Mouse (Mus musculus) spleen, postnatal 36 days (tissue): ENCODE measurements around the gene Hamp2.
"Not testable (repeated sequence)": the region's sequence is repeated elsewhere in the genome, so short reads cannot be mapped to it uniquely, and the experiment has no call there.

ENCODE experiments used
- DNase-seq, 2 experiments: peaks; one replicate each; pipeline ENCODE4 v3.0.0; 2022; ENCODE audit warnings: low spot score in 2 of 2, mixed read lengths in 1 of 2

Gene Hamp2

DNA sequence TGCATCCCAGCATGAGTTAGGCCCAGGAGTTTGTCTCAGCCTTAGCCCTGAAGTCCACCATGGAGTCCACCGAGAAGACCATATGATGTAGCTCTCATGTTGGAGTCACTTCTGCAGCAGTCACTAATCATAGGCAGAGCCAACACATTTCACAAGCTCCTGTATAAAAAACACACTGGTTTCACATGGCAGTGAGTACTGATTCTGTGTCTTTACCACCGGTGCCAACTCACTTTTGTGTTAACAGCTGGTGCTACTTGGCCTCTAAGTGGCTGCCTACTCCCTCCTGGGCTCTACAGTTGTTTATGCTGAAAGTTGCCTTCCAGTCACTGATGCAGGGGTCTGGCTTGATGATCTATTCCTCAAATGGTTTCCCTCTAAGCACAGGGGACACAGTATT, at the start of gene Hamp2:
TSS of gene Hamp2 (minus strand) at position 101 of the 400 bp plus-strand sequence.
- DNase-seq: not testable (repeated sequence)

- peak; percentile 83 to 87 for DNase-seq
These were observed 49.2 kb upstream of the Hamp2 start, which contains the start of gene Fam187b for GRCm38 (mm10) chr7:30973501-30974289. Fam187b (plus strand) TSS chr7:30973790.

DNA sequence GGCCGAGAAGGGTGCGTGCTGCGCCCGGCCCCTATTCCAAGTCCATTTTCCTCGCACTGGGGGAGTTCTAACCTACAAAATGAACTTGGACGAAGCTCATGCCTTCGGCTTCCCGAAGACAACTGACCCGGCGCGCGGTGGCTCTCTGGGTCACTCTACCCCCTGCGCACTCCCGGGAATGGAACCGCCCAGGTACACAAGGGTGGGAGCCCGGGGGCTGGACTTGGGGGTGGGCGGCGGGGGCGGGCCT, 48.7 kb upstream of the Hamp2 start, which contains the start of gene Lsr:
TSS of gene Lsr (minus strand) at position 214 of the 250 bp plus-strand sequence.
- no peak for DNase-seq

DNA sequence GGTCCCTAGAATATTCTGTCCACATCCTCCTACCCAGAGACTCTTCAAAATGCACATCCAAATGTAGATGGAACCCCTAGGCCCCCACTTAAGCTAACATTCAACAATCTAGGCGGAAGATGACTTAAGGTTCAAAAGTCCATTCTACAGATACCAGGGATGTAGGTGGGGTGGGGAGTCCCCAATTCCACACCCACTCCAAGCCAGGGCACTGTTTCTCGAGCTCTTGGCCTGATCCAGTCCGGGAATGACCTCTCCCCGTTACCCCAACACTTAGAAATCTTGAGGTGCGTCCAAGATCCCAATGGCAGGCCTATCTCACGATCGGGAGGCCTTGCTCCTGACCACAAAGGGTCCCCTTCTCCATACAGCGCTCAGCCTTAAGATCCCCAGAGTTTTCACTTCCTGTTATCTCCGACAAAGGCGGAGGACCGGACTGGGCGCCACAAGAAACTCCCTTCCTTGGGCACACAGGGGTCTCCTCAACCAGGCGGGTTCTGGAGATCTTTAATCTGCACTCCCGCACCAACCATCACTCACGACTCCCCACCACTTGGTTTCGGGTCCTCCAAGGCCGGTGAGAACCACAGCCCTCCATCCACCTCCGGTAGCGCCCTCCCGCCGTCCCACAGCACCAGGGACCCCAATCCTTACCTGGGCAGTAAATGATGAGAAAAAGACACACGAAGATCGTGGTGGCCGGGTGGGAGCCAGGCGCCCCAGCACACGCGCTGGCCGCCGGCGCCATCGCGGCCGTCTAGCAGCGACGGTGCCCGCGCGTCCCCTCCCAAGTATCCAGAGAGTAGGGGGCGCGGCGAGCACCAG, 48.2 kb upstream of the Hamp2 start:
- no peak for DNase-seq

- DNase-seq: no peak
These were observed 47.4 kb upstream of the Hamp2 start for GRCm38 (mm10) chr7:30971901-30972300.

- no peak for DNase-seq
These were observed 44.7 kb upstream of the Hamp2 start for GRCm38 (mm10) chr7:30969174-30969573.

DNA sequence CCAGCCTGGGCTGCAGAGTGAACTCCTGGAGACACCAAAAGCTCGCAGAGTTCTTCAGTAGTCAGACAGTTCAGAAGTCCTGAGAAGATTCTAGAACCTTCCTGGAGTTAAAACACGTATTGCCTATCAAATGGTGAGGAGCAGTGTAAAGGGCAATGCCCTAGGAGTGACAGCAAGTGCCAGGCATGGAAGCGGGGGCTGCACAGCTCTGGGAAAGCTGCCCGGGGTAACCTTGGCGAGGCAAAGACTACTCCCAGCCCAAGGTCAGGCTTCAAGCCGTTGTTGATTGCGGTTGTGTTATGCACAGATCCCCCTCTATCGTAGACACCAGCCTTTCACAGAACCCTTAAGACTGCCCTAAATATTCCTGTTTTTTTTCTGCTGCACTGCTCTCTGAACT, 44.1 kb upstream of the Hamp2 start:
- no peak for DNase-seq

DNA sequence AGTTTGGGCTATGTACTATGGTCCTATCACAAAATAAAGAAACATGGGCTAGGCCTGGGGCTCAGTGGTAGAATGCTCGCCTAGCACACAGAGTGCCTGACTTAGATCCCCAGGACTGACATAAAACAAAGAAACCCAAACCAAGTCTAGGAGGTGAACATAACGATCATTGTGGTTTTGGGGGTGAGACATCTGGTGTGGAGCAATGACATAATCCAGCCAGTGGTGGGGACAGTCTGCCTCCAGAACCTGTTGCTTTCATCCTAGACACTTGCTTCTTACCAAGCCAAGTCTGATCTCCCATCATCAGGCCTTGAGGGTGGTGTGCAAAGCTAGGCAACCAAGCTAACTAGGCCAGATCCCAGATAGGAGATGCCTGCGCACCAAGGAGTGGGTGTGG, 42.2 kb upstream of the Hamp2 start:
- DNase-seq: no peak

- DNase-seq: no peak
These were observed 41.2 kb upstream of the Hamp2 start for GRCm38 (mm10) chr7:30965677-30966076.

- DNase-seq: no peak
These were observed 39.9 kb upstream of the Hamp2 start for GRCm38 (mm10) chr7:30964366-30964765.

GRCm38 (mm10) chr7:30962862-30963261, 38.4 kb upstream of the Hamp2 start:
- DNase-seq: no peak

DNA sequence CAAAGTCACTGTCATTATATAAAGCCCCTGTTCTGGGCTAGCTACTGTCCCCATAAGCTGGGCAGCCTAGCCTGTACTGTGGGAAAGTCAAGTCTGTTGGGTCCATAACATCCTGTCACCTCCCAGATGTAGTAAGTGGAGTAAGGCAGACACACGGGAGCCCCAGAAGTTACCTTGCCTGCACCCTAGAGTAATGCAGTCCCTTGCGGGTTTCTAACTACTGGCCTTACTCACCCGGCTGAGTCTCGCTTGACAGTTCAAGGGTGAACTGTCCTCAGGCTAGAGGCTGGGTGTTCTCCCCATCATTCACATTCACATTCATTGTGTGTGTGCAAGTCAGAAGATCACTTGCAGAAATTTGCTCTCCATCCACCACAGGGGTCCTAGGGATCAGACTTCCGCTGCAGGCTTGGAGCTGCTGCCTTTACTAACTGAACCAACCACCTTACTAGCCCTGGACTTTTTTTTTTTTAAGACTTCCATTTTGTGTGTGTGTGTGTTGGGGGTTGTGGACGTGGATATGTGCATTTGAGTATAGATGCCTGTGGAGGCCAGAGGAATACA, 35.4 kb upstream of the Hamp2 start:
- DNase-seq: no peak

GRCm38 (mm10) chr7:30958866-30959487, 34.5 kb upstream of the Hamp2 start:
- no peak for DNase-seq

- DNase-seq: peak in 1 of 2 experiments; percentile 14
These were observed 33.8 kb upstream of the Hamp2 start for GRCm38 (mm10) chr7:30958109-30958865.

GRCm38 (mm10) chr7:30957367-30957783, 32.9 kb upstream of the Hamp2 start:
- DNase-seq: peak; percentile 89 to 90

- peak; percentile 81 to 84 for DNase-seq
These were observed 32.4 kb upstream of the Hamp2 start, which contains the start of gene Usf2 for GRCm38 (mm10) chr7:30956756-30957366. Usf2 (minus strand) TSS chr7:30956803.

DNA sequence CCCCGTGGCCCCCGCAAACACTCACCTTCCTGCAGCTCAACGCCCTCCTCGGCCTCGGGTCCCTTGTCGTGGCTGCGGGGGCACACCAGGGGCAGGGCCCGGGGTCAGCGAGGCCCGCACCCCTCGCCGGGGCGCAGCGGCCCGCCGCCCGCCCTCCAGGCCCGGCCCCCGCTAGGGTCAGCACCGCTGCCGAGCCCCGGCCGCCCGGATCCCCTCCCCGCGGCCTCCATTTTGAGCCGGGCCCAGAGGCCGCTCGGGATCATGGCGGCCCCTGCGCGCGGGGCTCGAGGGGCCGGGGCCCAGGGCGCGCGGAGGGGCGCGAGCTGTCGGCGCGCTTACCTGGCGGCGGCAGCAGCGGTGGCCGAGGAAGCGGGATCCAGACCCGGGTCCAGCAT, 31.9 kb upstream of the Hamp2 start:
- DNase-seq: no peak

- peak; percentile 79 to 84 for DNase-seq
These were observed 31.3 kb upstream of the Hamp2 start for GRCm38 (mm10) chr7:30955584-30956356.

GRCm38 (mm10) chr7:30954971-30955520, 30.6 kb upstream of the Hamp2 start:
- DNase-seq: no peak

- DNase-seq: no peak
These were observed 29.6 kb upstream of the Hamp2 start for GRCm38 (mm10) chr7:30954036-30954435.
